Mouse (Mus musculus): Measurements from ENCODE around the gene Dnah9. TPM values are rescaled to one million over a fixed set of nuclear protein-coding genes. Genes with fewer than 3 reads are reported as not detected.
A peak's percentile ranks its signal among the peaks of the same experiment; 100 is the strongest.

The Dnah9 gene
- polyA plus RNA-seq, 1 experiment from 2014 or later, result 2.6 TPM

DNA sequence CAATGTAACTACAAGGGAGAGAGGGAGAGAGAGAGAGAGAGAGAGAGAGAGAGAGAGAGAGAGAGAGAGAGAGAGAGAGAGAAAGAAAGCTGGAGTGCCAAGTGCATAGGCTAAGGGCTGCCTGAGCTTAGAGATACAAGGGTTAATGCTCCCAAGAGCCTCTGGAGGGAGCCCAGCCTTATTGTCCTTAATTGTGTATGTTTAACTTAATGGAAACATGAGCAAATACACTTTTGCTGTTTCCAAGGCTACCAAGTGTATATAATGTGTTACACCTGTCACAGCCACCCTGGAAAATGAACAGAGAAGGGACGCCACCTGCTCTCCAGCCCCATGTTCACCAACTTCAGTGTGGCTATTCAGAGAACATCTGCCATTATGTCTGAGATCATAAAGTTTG, 142.6 kb downstream of the Dnah9 start:
- Histone ChIP-seq H3K4me2 (ENCODE audit: low read length) (no peak overlapping the region), H3K27ac (ENCODE audit: low read length) (no peak overlapping the region), H3K4me1 (ENCODE audit: control insufficient read depth, insufficient read depth, low read length) (no peaks in the 10 kb centered on the region), H3K9me3 (replicated peaks; ENCODE audit: control insufficient read depth, low read length, poor library complexity, severe bottlenecking) (no peaks in the 10 kb centered on the region), H3K27me3 (ENCODE audit: control insufficient read depth, insufficient read depth, low read depth, low read length) (no peaks in the 10 kb centered on the region), H3K4me3 (ENCODE audit: low read depth, low read length) (no peak overlapping the region), H3K9ac (ENCODE audit: low read depth, low read length) (no peak overlapping the region), H3K36me3 (ENCODE audit: control insufficient read depth, insufficient read depth, low read length) (no peaks in the 10 kb centered on the region)
- 79% methylated on average over 1 of the region's 1 CpGs for WGBS
- ATAC-seq, result no peak

DNA sequence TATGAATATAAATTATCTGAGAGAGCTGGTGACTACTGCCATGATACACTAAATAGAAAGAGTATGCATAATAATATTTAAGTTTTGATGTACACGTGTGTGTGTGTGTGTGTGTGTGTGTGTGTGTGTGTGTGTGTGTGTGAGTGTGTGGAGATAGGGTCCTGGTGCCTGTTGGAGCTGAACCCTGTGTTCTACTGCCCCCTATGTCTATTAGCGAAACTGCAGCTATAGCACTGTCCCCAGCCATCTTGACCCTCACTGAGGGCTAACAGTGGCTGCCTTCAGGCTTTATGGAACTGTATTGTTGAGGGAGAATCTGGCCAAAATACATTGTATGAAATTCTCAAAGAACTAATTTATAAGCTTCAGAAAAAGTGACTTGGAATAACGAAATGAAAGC, 192.5 kb downstream of the Dnah9 start:
- H3K9ac ChIP-seq (ENCODE audit: low read depth, low read length), result no peak overlapping the region
- no peak overlapping the region for H3K4me3 ChIP-seq (ENCODE audit: low read depth, low read length)
- no peak overlapping the region for H3K27ac ChIP-seq (ENCODE audit: low read length)
- H3K27me3 ChIP-seq (ENCODE audit: control insufficient read depth, insufficient read depth, low read depth, low read length), result no peaks in the 10 kb centered on the region
- no peaks in the 10 kb centered on the region for H3K9me3 ChIP-seq (replicated peaks; ENCODE audit: control insufficient read depth, low read length, poor library complexity, severe bottlenecking)
- H3K4me2 ChIP-seq (ENCODE audit: low read length), result no peak overlapping the region
- H3K4me1 ChIP-seq (ENCODE audit: control insufficient read depth, insufficient read depth, low read length), result no peaks in the 10 kb centered on the region
- H3K36me3 ChIP-seq (ENCODE audit: control insufficient read depth, insufficient read depth, low read length), result no peaks in the 10 kb centered on the region
- 60% methylated on average over 3 of the region's 3 CpGs for WGBS
- no peak for ATAC-seq

DNA sequence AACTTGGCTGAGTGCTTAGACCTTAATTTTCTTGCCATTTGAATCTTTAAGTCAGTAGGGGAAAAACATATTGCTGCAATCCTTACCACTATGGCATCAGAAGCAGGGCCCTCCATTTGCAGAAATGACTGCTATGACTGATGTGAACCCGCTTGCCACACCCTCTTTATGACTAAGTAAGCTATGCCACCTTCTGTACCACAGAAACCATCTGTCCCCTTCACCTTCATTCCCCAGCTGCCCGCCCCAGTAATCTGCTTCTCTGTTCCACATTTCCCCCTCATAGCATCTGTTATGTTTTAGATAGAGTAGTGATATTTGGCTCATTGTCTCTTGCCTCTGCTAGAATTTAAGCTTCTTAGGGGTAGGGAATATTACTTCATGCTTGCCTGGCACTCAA, 237.6 kb downstream of the Dnah9 start:
- H3K27ac ChIP-seq (ENCODE audit: low read length), result no peak overlapping the region
- no peaks in the 10 kb centered on the region for H3K9me3 ChIP-seq (replicated peaks; ENCODE audit: control insufficient read depth, low read length, poor library complexity, severe bottlenecking)
- H3K4me2 ChIP-seq (ENCODE audit: low read length), result no peak overlapping the region
- 93% methylated on average over 2 of the region's 2 CpGs for WGBS
- H3K4me3 ChIP-seq (ENCODE audit: low read depth, low read length), result no peak overlapping the region
- H3K4me1 ChIP-seq (ENCODE audit: control insufficient read depth, insufficient read depth, low read length), result 0 out of 2 replicates have a peak, but pooled peaks cover 2% of the 10 kb centered on the region
- H3K9ac ChIP-seq (ENCODE audit: low read depth, low read length), result no peak overlapping the region
- no peaks in the 10 kb centered on the region for H3K27me3 ChIP-seq (ENCODE audit: control insufficient read depth, insufficient read depth, low read depth, low read length)
- H3K36me3 ChIP-seq (ENCODE audit: control insufficient read depth, insufficient read depth, low read length), result no peaks in the 10 kb centered on the region
- ATAC-seq, result no peak

DNA sequence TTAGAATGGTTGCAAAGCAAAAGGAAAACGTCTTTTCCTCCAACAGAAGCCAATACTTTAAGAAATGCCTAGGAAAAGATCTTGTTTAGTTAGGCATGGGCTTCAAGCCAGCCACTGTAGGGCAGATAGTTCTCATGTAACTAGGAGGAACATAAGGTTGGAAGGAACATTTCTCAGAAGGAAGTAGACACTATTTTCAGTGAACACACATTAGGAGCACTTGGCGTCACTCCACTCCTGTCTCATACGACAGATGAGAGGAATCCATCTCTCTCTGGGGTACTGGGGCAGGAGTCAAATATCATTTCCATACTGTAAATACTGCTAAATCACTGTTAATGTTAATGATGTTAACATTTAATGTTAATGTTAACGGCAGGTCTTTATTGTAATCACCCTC, 238.0 kb downstream of the Dnah9 start:
- Histone ChIP-seq H3K27ac (ENCODE audit: low read length) (no peak overlapping the region), H3K36me3 (ENCODE audit: control insufficient read depth, insufficient read depth, low read length) (no peaks in the 10 kb centered on the region), H3K9ac (ENCODE audit: low read depth, low read length) (no peak overlapping the region), H3K4me3 (ENCODE audit: low read depth, low read length) (no peak overlapping the region), H3K9me3 (replicated peaks; ENCODE audit: control insufficient read depth, low read length, poor library complexity, severe bottlenecking) (no peaks in the 10 kb centered on the region), H3K27me3 (ENCODE audit: control insufficient read depth, insufficient read depth, low read depth, low read length) (no peaks in the 10 kb centered on the region), H3K4me1 (ENCODE audit: control insufficient read depth, insufficient read depth, low read length) (0 out of 2 replicates have a peak, but pooled peaks cover 2% of the 10 kb centered on the region), H3K4me2 (ENCODE audit: low read length) (no peak overlapping the region)
- WGBS, result 86% methylated on average over 4 of the region's 4 CpGs
- no peak for ATAC-seq

DNA sequence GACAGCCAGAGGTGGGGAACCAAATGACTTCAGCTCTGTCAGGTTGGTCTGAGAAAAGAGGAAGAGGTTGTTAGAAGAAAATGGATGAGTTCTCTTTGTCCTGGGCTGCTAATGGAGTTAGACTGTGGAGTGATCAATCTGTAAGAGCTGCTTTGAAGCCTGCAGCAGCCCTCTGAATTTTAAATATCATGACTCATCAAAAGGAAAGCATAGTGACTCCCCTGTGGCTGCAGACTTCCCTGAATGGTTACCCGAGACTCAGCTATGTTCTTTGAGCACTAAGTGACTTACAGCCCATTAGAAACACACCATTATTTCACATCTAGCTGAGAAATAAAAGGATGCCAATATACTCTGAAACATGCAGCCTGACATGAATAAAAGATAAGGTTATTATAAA, 240.4 kb downstream of the Dnah9 start:
- H3K4me3 ChIP-seq (ENCODE audit: low read depth, low read length), result no peak overlapping the region
- no peaks in the 10 kb centered on the region for H3K9me3 ChIP-seq (replicated peaks; ENCODE audit: control insufficient read depth, low read length, poor library complexity, severe bottlenecking)
- H3K4me2 ChIP-seq (ENCODE audit: low read length), result no peak overlapping the region
- H3K4me1 ChIP-seq (ENCODE audit: control insufficient read depth, insufficient read depth, low read length), result 0 out of 2 replicates have a peak, but pooled peaks cover 2% of the 10 kb centered on the region
- H3K36me3 ChIP-seq (ENCODE audit: control insufficient read depth, insufficient read depth, low read length), result no peaks in the 10 kb centered on the region
- peak overlapping the region; percentile 66 for H3K27ac ChIP-seq (ENCODE audit: low read length)
- 13% methylated on average over 1 of the region's 1 CpGs for WGBS
- H3K9ac ChIP-seq (ENCODE audit: low read depth, low read length), result no peak overlapping the region
- no peaks in the 10 kb centered on the region for H3K27me3 ChIP-seq (ENCODE audit: control insufficient read depth, insufficient read depth, low read depth, low read length)
- ATAC-seq, result peak; percentile 72

DNA sequence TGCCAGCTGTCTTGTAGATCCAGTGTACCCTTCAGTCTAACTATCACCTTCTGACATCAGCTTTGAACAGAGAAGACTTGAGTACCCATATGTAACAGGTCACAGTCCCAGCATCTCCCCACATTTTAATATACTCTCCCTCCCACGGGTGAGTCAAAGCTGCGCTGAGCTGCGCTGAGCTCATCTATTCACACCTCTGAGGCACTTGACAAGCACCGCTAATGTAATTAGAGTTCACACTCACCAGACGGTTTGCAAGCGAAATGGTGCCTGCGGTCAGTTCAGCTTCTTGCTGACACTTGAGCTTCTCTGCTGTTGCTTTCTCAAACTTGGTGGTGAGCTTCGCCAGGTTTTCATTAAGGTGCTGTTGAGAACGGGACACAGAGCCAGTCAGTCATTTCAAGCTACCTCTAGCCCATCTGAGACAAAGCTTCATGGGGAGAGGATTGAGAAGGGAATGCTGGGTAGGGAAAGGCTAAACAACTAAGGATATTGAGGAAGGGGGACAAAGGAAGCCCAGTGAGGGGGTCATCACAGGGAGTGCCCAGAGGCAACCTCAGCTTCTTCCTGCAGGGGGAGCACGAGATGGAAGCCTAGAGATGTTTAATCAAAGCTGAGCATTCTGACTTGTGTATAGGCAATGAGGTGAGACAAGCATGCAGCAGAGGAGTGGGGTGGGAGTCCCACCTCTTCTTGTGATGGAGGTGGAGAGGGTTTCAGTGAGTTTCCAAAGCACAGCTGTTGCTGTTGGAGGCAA, 249.7 kb downstream of the Dnah9 start:
- no peak overlapping the region for H3K27ac ChIP-seq (ENCODE audit: low read length)
- H3K4me1 ChIP-seq (ENCODE audit: control insufficient read depth, insufficient read depth, low read length), result no peaks in the 10 kb centered on the region
- no peak overlapping the region for H3K4me3 ChIP-seq (ENCODE audit: low read depth, low read length)
- H3K9ac ChIP-seq (ENCODE audit: low read depth, low read length), result no peak overlapping the region
- H3K36me3 ChIP-seq (ENCODE audit: control insufficient read depth, insufficient read depth, low read length), result no peaks in the 10 kb centered on the region
- no peaks in the 10 kb centered on the region for H3K9me3 ChIP-seq (replicated peaks; ENCODE audit: control insufficient read depth, low read length, poor library complexity, severe bottlenecking)
- H3K27me3 ChIP-seq (ENCODE audit: control insufficient read depth, insufficient read depth, low read depth, low read length), result no peaks in the 10 kb centered on the region
- no peak for ATAC-seq
- WGBS, result 74% methylated on average over 10 of the region's 10 CpGs
- no peak overlapping the region for H3K4me2 ChIP-seq (ENCODE audit: low read length)

DNA sequence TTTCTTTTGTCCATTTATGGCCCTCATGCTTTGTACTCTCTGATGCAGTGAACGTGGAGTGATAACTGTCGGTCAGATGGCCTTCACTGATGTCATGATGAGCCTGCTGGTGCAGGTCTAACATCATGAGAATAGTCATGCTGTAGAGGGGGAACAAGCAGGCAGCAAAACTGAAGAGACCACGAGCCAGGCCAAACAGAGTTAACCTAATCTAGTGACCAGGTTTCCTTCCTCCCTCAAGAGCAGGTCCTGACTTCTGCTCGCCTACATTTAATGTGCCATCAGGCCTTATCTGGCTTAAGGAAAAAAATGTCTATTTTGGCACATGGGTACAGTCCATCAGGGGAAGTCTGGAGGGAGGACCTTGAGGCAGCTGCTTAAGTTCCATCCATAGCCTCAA, 259.2 kb downstream of the Dnah9 start:
- no peak overlapping the region for H3K4me2 ChIP-seq (ENCODE audit: low read length)
- H3K36me3 ChIP-seq (ENCODE audit: control insufficient read depth, insufficient read depth, low read length), result no peaks in the 10 kb centered on the region
- H3K9ac ChIP-seq (ENCODE audit: low read depth, low read length), result no peak overlapping the region
- no peak overlapping the region for H3K4me3 ChIP-seq (ENCODE audit: low read depth, low read length)
- no peaks in the 10 kb centered on the region for H3K9me3 ChIP-seq (replicated peaks; ENCODE audit: control insufficient read depth, low read length, poor library complexity, severe bottlenecking)
- H3K27ac ChIP-seq (ENCODE audit: low read length), result no peak overlapping the region
- no peaks in the 10 kb centered on the region for H3K4me1 ChIP-seq (ENCODE audit: control insufficient read depth, insufficient read depth, low read length)
- no peaks in the 10 kb centered on the region for H3K27me3 ChIP-seq (ENCODE audit: control insufficient read depth, insufficient read depth, low read depth, low read length)
- 82% methylated on average over 4 of the region's 4 CpGs for WGBS
- no peak for ATAC-seq

DNA sequence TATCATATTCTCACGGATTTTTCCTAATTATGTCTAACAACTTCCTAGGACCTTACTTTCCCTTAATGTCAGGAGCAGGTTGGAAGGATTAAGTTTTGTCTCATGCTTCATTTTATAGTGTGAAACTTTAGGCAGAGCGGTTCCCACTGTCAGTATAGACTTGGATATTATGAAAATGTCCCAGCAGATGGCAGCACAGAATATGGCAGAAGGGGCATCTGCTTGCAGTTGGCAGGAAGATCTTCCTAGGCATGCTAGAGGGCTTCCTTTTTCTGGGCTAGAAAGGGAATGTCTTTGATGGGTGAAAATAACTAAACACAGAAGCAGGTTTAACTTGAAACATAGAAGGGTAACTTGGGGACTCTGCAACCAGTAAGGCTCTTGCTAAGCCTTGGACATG, 262.9 kb downstream of the Dnah9 start:
- H3K27me3 ChIP-seq (ENCODE audit: control insufficient read depth, insufficient read depth, low read depth, low read length), result no peaks in the 10 kb centered on the region
- no peak overlapping the region for H3K4me2 ChIP-seq (ENCODE audit: low read length)
- H3K4me1 ChIP-seq (ENCODE audit: control insufficient read depth, insufficient read depth, low read length), result no peaks in the 10 kb centered on the region
- H3K4me3 ChIP-seq (ENCODE audit: low read depth, low read length), result no peak overlapping the region
- no peak for ATAC-seq
- 75% methylated on average over 2 of the region's 2 CpGs for WGBS
- no peaks in the 10 kb centered on the region for H3K36me3 ChIP-seq (ENCODE audit: control insufficient read depth, insufficient read depth, low read length)
- H3K9me3 ChIP-seq (replicated peaks; ENCODE audit: control insufficient read depth, low read length, poor library complexity, severe bottlenecking), result no peaks in the 10 kb centered on the region
- H3K27ac ChIP-seq (ENCODE audit: low read length), result no peak overlapping the region
- H3K9ac ChIP-seq (ENCODE audit: low read depth, low read length), result no peak overlapping the region

DNA sequence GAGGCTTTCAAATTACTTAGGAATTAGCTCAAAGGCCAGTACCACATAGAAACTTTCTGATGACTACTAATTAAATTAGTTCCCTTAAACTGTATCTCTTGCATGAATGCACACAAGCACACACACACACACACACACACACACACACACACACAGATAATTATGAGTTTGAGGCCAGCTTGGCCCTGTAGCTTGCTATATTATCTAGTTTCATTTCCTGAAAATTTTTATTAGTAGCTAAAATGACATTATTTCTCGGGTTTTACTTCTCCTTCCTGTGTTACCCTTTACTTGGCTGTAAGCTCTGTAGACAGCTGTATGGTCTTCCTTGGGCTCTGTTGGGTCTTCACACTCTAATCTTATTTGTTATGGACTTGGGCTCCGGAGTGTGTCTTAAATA, 264.4 kb downstream of the Dnah9 start:
- H3K27me3 ChIP-seq (ENCODE audit: control insufficient read depth, insufficient read depth, low read depth, low read length), result no peaks in the 10 kb centered on the region
- no peak overlapping the region for H3K4me3 ChIP-seq (ENCODE audit: low read depth, low read length)
- no peak overlapping the region for H3K27ac ChIP-seq (ENCODE audit: low read length)
- H3K4me1 ChIP-seq (ENCODE audit: control insufficient read depth, insufficient read depth, low read length), result no peaks in the 10 kb centered on the region
- H3K9ac ChIP-seq (ENCODE audit: low read depth, low read length), result no peak overlapping the region
- no peak for ATAC-seq
- no peaks in the 10 kb centered on the region for H3K9me3 ChIP-seq (replicated peaks; ENCODE audit: control insufficient read depth, low read length, poor library complexity, severe bottlenecking)
- no peak overlapping the region for H3K4me2 ChIP-seq (ENCODE audit: low read length)
- WGBS, result 80% methylated on average over 2 of the region's 2 CpGs
- H3K36me3 ChIP-seq (ENCODE audit: control insufficient read depth, insufficient read depth, low read length), result no peaks in the 10 kb centered on the region
